In the genomic region with DNA sequence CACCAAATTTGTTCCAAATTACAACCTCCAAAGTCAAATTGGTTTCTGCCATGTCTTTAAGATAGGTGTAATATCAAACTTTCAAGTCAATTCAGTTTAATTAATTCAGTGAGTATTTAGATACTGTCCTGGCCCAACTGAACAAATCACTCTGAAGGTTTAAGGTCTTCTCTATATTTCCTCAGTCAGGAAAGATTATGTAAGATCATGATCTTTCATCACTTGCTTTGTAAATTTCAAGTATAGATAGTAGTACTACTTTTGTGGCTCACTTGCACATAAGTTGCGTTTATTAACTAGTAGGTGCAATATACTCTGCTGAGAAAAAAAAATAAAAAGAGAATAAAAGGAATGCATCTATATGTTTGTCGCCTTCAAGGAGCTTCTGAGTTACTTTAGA, we compare ENCODE assay signal across 17 mouse cellular contexts.
"Had no signal": no experiment of that assay in that cellular context is flagged by ENCODE, and none has a peak within 500 bp of the region (broad histone marks: within the 10 kb centered on the region; RNA-seq: fewer than 3 reads in every experiment).

No protein-coding gene starts in this region.

- H3K4me1 ChIP-seq: neural tube, embryonic 12.5 days; neural tube, embryonic 13.5 days; neural tube, embryonic 15.5 days; stomach, embryonic 15.5 days had no signal

- H3K27me3 ChIP-seq: neural tube, embryonic 12.5 days; neural tube, embryonic 13.5 days; neural tube, embryonic 15.5 days; stomach, embryonic 15.5 days had no signal

- H3K27ac ChIP-seq: neural tube, embryonic 12.5 days; neural tube, embryonic 13.5 days; neural tube, embryonic 15.5 days; stomach, embryonic 15.5 days; stomach, postnatal 0 days had no signal

- H3K4me3 ChIP-seq: neural tube, embryonic 12.5 days; neural tube, embryonic 13.5 days; neural tube, embryonic 15.5 days; stomach, embryonic 15.5 days had no signal

- H3K36me3 ChIP-seq: neural tube, embryonic 12.5 days; neural tube, embryonic 13.5 days; neural tube, embryonic 15.5 days; stomach, embryonic 15.5 days had no signal

- H3K9me3 ChIP-seq: neural tube, embryonic 12.5 days; neural tube, embryonic 13.5 days; neural tube, embryonic 15.5 days; stomach, embryonic 15.5 days had no signal

- DNase-seq: retina, postnatal 1 day; right cerebral cortex, adult 18-20 months; right cerebral cortex, postnatal 14 days; right cerebral cortex, postnatal 25 days; right cerebral cortex, postnatal 4 days; spleen, adult 18-20 months; thymus, adult 18-20 months; thymus, adult 2 months; thymus, postnatal 14 days; thymus, postnatal 25 days; thymus, postnatal 36 days; thymus, postnatal 4 days had no signal
